Mouse (Mus musculus) stomach, postnatal 0 days (tissue): ENCODE measurements around the gene Pick1.

ENCODE experiments used
- CTCF ChIP-seq: IDR thresholded peaks from 2 replicates; pipeline ENCODE4 v1.5.1; 2016; ENCODE audit warnings: antibody characterized with exemption, low read depth, mild to moderate bottlenecking, moderate library complexity
- EP300 ChIP-seq: optimal IDR thresholded peaks from 2 replicates; pipeline ENCODE3; 2016; ENCODE audit warnings: antibody characterized with exemption

DNA sequence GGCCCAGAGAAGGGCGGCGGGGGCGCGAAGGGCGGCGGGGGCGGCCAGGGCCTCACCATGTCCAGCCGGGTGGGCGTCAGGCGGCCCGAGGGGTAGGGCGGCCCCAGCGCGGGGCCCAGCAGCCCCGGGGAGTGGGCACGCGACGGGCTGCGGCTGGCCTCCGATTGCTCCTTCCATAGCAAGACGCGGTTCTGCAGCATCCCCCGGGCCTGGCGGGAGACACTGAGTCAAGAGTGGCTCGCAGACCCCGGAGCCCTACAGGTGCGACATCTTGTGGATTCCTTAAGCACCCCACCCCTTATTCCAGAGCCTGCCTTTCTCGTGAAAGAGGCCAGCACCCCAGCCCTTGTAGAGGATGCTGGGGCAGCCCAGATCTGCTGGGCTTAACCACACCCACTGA lies 32.8 kb downstream of the Pick1 start:
- peak; percentile 25; the same call in 1 of the 2 replicates for TF ChIP-seq CTCF
- TF ChIP-seq EP300: no peak
